Mouse (Mus musculus): ENCODE measurements at regions not wholly inside any gene's neighbourhood (a gene's known extent, or its start where the extent isn't known, plus 50 kb on each side); places are given as distances from the start of the nearest gene placed in this dataset.

DNA sequence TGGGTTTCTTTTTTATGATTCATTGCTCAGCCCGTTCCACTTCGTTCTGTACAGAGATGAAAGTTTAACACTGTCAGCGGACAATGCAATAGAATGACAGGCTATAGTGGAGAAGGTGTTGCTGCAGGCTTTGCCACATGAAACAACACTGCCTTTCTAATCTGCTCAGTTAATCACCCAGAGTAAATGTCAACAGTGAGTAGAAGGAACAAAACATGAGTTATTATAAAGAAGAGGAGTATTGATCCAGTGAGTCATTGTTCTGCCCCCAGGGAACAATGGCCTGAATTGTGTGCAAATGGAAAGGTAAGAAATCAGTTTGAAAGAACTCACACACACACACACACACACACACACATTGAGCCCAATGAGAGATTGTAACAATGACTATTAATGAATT, 118.2 kb downstream of the Qrsl1 start:
- DNase-seq (ENCODE audit: low read depth, low spot score): no peak

- no peak for DNase-seq (ENCODE audit: low read depth, low spot score)
These were observed 110.8 kb downstream of the Qrsl1 start for GRCm38 (mm10) chr10:43790780-43791179.

- no peak for DNase-seq (ENCODE audit: low read depth, low spot score)
These were observed 110.0 kb downstream of the Qrsl1 start for GRCm38 (mm10) chr10:43791525-43792021.

DNA sequence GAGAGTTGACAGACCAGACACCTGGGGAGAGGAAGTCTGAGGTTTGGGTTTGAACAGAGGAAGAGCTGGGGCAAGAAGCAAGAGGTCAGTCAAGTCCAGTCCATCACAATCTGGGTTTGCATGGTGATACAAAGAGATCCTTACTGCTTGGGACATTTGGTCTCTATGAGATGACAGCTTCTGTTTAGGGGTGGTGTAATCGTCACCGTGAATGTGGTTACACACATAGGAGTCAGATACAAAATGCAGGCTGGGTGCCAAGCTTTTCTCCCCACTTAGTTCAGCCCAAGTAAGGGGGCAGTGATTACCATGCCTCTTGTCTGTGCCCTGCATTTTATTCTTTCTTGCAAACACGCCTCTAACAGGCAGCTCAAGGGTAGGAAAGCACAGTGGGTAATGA, 108.9 kb downstream of the Qrsl1 start:
- DNase-seq (ENCODE audit: low read depth, low spot score): no peak

DNA sequence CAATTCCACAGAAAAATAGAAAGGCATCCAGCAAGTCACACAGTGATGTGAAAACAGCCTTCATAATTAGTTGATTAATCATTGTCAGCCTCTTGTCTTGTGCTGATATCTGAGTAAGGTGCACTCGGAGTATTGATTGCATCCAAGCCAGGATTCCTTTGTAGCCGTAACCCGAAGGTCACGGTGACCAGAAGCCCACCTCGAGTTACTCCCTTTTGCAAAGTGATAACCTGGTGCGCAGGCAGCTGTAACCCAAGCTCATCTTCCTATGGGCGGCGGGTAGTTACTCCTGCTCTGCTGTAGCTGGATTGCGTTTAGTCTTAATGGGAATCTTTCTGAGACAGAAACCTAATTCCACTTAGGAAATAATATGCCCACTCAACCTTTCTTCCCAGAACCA, 107.0 kb downstream of the Qrsl1 start:
- DNase-seq (ENCODE audit: low read depth, low spot score): no peak

- no peak for DNase-seq (ENCODE audit: low read depth, low spot score)
These were observed 101.5 kb downstream of the Qrsl1 start for GRCm38 (mm10) chr10:43800077-43800476.

- no peak for DNase-seq (ENCODE audit: low read depth, low spot score)
These were observed 86.3 kb downstream of the Qrsl1 start for GRCm38 (mm10) chr10:43815291-43815690.

DNA sequence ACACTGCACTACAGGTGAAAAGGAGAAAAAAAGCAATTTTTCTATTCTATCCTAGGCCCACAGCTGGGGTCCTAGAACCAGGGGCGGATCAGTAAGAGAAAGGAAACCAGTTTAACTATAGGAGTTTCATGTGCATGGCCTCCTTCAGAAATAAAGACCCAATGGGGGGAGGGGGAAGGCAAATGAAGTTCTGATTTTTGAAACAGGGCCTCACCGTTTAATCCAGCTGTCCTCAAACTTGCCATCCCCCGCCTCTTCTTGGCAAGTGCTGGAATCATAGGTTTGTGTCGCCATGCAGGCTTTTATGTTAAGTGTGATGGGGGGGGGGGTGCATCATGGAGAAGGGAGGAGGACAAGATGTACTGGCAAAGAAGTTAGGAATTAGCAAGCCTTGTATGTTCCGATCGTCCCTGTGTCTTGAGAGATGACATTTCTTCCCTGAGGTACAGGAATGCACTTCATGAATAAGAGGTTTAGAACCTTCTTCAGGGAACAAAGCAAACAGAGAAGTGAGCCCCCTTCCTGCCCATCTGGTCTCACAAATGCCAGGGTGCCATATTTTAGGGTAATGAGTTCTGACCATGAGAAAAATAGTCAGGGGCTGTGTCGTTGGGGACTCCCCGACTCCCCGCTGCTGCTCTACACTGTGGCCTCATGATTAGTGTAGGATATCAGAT, 83.9 kb downstream of the Qrsl1 start:
- DNase-seq (ENCODE audit: low read depth, low spot score): no peak

DNA sequence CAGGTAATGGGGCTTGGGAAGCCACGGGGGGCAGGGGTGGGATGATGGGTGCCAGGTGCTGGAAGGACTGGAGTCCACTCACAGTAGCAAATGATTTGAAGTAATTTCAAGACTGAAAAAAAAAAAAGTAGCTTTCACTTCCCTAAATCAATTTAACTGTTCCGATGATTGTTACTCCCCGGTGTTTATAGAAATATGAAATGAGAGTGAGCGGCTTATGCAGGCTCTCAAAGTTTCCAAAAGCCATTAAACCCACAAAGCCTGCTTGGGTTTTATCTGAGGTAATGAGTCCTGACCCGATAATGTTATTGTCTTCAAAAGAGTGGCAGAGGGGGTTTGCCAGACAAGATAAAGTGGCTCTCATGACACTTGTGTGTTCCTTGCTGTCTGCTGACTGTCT, 82.9 kb downstream of the Qrsl1 start:
- no peak for DNase-seq (ENCODE audit: low read depth, low spot score)

DNA sequence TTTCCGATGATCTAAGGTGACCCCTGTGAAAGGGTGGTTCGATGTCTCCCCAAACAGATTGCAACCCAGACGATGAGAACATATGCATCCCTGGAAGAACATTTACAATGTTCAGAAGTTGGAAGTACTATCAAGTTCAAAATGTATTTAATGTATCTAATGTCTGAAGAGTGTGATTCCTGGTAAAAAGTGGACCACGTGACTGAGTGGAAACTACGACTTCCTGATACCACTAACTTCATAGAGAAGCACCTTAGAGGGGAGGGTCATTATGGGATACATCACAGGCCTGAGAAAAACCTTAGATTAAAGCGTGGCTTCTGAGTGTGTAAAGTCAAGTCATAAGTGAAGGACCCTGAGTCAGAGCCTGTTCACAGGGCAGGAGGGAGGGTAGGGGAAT, 82.1 kb downstream of the Qrsl1 start:
- no peak for DNase-seq (ENCODE audit: low read depth, low spot score)

GRCm38 (mm10) chr10:43822615-43823014, 78.9 kb downstream of the Qrsl1 start:
- DNase-seq (ENCODE audit: low read depth, low spot score): no peak

GRCm38 (mm10) chr10:43824009-43824408, 77.5 kb downstream of the Qrsl1 start:
- DNase-seq (ENCODE audit: low read depth, low spot score): no peak

Measured in ZHBTc4 (cell line).